Mouse (Mus musculus): Measurements from ENCODE around the gene Dnah11. TPM values are rescaled to one million over a fixed set of nuclear protein-coding genes. Genes with fewer than 3 reads are reported as not detected.
"Not testable (repeated sequence)": the region's sequence is repeated elsewhere in the genome, so short reads cannot be mapped to it uniquely, and the experiment has no call there.

The Dnah11 gene
- polyA plus RNA-seq, 1 experiment from 2014 or later: 0.07 TPM

DNA sequence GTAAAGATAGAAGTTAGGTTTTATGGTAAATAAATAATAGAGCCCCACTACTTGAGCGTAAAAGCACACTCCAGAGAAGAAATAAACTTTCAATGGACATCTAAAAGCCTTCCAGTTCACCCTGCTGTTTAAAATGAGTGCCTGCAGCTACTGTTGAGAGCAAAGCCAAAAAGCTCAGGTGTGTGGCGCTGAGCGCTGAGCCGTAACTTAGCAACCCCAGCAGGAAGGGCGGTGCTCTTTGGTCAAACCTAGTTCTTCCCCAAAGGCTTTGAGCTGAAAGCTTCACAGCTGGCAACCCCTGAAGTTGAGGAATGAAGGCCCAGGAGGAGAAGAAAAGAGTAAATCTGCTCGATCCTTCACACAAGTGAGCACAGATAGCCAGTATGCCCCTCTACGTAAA, 256.9 kb downstream of the Dnah11 start:
- H3K4me2 ChIP-seq (replicated peaks): no peak overlapping the region
- no peak overlapping the region for H3K27ac ChIP-seq
- WGBS: 32% methylated on average over 7 of the region's 7 CpGs
- no peak overlapping the region for H3K4me3 ChIP-seq (replicated peaks)
- ATAC-seq: no peak
- no peak overlapping the region for H3K9ac ChIP-seq (replicated peaks)
- H3K4me1 ChIP-seq (replicated peaks): no peaks in the 10 kb centered on the region
- no peaks in the 10 kb centered on the region for H3K27me3 ChIP-seq
- no peaks in the 10 kb centered on the region for H3K36me3 ChIP-seq
- no peaks in the 10 kb centered on the region for H3K9me3 ChIP-seq

DNA sequence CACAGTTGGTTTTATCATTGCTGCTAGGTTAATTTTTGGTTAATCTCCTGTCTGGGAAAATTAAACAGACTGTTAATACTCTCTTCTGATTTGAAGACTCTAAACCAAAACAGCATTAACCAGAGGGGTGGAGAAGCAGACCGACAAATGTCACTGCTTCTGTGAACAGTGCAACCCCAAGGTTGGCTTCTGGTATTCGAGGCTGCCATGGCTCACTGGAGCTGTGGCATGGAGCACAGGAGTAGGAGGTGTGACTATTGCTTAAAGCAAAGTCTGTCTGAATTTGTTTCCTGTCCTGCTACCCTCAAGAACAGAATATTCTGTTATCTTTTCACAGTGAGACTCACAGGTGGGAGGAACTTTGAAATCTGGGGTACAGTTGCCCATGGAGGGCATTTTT, 260.6 kb downstream of the Dnah11 start:
- no peak overlapping the region for H3K27ac ChIP-seq
- H3K4me2 ChIP-seq (replicated peaks): no peak overlapping the region
- 64% methylated on average over 2 of the region's 2 CpGs for WGBS
- no peaks in the 10 kb centered on the region for H3K27me3 ChIP-seq
- H3K4me3 ChIP-seq (replicated peaks): no peak overlapping the region
- no peaks in the 10 kb centered on the region for H3K36me3 ChIP-seq
- no peaks in the 10 kb centered on the region for H3K9me3 ChIP-seq
- no peak for ATAC-seq
- no peaks in the 10 kb centered on the region for H3K4me1 ChIP-seq (replicated peaks)
- H3K9ac ChIP-seq (replicated peaks): no peak overlapping the region

DNA sequence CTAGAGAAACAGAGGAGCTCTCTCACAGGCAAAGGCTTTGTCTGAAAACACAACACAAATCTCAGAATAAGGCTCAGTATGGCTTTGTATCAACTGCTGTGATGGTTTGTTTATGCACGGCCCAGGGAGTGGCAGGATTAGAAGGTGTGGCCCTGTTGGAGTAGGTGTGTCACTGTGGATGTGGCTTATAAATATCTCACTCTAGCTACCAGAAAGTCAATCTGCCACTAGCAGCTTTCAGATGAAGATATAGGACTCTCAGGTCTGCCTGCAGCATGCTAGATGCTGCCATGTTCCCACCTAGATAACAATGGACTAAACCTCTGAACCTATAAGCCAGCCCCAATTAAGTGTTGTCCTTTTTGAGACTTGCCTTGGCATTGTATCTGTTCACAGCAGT, 266.8 kb downstream of the Dnah11 start:
- ATAC-seq: no peak
- Histone ChIP-seq H3K4me1 (replicated peaks) (no peaks in the 10 kb centered on the region), H3K27me3 (no peaks in the 10 kb centered on the region), H3K27ac (no peak overlapping the region), H3K9ac (replicated peaks) (no peak overlapping the region), H3K9me3 (no peaks in the 10 kb centered on the region), H3K36me3 (no peaks in the 10 kb centered on the region), H3K4me2 (replicated peaks) (no peak overlapping the region), H3K4me3 (replicated peaks) (no peak overlapping the region)
- 58% methylated on average over 1 of the region's 1 CpGs for WGBS

DNA sequence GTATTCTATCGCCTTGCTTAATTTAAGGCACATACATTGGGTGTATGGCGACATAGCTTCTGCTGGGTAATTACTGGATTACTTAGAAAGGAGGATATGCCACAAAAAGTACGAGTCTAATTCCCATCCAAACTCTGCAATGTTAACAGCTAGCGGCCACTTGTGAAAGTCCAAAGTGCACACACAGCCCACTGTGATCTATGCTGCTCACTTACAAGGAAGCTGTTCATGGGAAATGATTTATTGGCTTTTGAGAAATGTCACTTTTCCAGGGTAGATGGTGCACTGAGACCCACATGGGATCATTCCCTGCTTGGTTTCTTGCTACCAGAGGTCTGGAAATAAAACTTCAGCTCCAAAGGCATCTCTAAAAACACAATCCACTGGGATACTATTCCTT, 269.1 kb downstream of the Dnah11 start:
- Histone ChIP-seq H3K27ac (no peak overlapping the region), H3K4me3 (replicated peaks) (no peak overlapping the region), H3K36me3 (no peaks in the 10 kb centered on the region), H3K4me2 (replicated peaks) (no peak overlapping the region), H3K4me1 (replicated peaks) (no peaks in the 10 kb centered on the region), H3K9ac (replicated peaks) (no peak overlapping the region), H3K9me3 (no peaks in the 10 kb centered on the region), H3K27me3 (no peaks in the 10 kb centered on the region)
- 93% methylated on average over 4 of the region's 4 CpGs for WGBS
- ATAC-seq: no peak

DNA sequence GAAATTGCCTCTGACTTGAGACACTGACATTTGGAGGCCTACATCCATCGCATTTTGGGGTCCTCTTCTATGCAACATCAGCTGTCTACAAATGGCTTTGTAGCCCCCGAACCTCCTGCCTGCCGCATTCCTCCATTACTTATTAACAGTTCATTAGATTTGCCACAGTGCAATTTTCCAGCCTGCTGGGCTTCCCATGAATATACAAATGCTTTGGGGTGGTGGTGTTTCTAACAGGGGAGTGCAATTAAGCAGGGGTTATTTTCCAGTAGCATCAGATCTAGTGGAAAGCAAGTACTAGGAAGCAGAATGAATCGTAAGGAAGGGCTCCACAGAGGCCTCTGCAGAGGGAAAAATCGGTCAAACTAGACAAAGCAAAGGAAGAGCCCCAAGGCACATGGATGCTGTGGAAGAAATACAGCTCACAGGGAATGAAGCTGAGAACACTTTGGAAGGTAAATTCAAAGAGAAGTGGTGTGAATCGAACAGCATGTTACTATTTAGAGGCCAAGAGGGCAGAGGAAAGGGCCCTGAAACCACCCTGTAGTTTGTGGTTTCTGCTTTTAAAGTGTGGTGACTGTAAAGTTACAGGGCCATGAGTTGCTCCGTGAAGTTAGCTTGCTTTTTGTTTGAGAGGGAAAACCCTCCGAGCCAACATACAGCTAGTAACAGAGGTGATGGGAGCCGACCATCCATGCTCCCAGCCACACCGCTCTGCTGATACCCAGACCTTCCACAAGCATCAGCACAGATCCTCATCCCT, 282.8 kb downstream of the Dnah11 start:
- 60% methylated on average over 10 of the region's 10 CpGs for WGBS
- Histone ChIP-seq H3K4me1 (replicated peaks) (peaks cover 17% of the 10 kb centered on the region), H3K9ac (replicated peaks) (no peak overlapping the region), H3K9me3 (no peaks in the 10 kb centered on the region), H3K36me3 (no peaks in the 10 kb centered on the region), H3K4me2 (replicated peaks) (no peak overlapping the region), H3K27me3 (0 out of 2 replicates have a peak, but pooled peaks cover 5% of the 10 kb centered on the region), H3K27ac (no peak overlapping the region), H3K4me3 (replicated peaks) (no peak overlapping the region)
- no peak for ATAC-seq

DNA sequence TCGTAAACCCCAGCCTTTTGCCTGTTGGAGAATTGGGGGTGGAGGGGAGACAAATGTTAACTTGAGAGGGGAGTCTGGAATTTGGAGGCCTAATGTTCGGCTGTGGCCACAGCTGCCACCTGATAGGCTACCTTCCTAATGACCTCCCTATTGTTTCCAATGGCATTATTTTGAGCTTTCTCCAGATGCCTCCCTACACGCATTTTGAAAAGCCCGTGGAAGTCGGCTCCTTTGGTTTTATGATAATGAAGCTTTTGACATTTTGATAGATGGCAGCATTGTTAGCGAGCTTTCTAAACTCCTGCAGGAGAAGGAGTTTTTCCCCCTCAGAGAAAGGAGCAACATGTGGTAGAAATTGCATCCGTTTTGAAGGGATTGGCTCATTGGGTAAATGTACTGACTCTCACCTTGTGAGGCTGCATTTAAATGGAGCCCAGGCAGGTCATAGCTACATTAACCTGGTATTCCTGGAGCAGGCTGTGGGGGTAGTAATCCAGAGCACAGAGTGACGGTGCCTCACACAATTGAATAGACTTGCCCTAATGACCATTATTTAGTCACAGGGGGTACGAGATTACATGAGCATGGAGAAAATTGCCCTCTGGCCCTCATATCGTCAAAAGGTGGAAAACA, 284.1 kb downstream of the Dnah11 start:
- WGBS: 12% methylated on average over 10 of the region's 10 CpGs
- no peak overlapping the region for H3K27ac ChIP-seq
- peaks cover 17% of the 10 kb centered on the region for H3K4me1 ChIP-seq (replicated peaks)
- H3K36me3 ChIP-seq: no peaks in the 10 kb centered on the region
- 0 out of 2 replicates have a peak, but pooled peaks cover 5% of the 10 kb centered on the region for H3K27me3 ChIP-seq
- no peak overlapping the region for H3K4me3 ChIP-seq (replicated peaks)
- no peak overlapping the region for H3K9ac ChIP-seq (replicated peaks)
- no peak for ATAC-seq
- no peak overlapping the region for H3K4me2 ChIP-seq (replicated peaks)
- H3K9me3 ChIP-seq: no peaks in the 10 kb centered on the region

DNA sequence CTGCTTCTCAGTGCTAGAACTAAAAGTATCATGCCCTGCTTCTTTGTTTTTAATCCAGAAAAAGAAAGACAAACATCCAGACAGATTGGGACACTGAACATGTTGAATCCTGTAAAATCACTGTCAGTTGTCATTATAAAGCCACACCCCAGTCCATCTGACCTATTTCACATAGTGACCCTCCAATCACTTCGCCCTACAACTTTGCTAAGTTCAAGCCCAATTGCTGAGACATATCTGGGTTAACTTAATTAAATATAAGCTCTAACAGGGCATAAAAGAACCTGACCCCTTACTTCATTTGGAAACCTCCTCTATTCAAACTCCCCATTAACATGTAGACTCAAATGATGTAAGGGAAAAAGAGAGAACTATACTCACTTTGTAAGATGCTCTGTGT, 287.4 kb downstream of the Dnah11 start:
- 80% methylated on average over 1 of the region's 1 CpGs for WGBS
- H3K9me3 ChIP-seq: no peaks in the 10 kb centered on the region
- H3K27me3 ChIP-seq: no peaks in the 10 kb centered on the region
- no peaks in the 10 kb centered on the region for H3K36me3 ChIP-seq
- H3K4me2 ChIP-seq (replicated peaks): no peak overlapping the region
- no peak overlapping the region for H3K9ac ChIP-seq (replicated peaks)
- H3K4me3 ChIP-seq (replicated peaks): no peak overlapping the region
- peaks cover 17% of the 10 kb centered on the region for H3K4me1 ChIP-seq (replicated peaks)
- no peak overlapping the region for H3K27ac ChIP-seq
- ATAC-seq: no peak

DNA sequence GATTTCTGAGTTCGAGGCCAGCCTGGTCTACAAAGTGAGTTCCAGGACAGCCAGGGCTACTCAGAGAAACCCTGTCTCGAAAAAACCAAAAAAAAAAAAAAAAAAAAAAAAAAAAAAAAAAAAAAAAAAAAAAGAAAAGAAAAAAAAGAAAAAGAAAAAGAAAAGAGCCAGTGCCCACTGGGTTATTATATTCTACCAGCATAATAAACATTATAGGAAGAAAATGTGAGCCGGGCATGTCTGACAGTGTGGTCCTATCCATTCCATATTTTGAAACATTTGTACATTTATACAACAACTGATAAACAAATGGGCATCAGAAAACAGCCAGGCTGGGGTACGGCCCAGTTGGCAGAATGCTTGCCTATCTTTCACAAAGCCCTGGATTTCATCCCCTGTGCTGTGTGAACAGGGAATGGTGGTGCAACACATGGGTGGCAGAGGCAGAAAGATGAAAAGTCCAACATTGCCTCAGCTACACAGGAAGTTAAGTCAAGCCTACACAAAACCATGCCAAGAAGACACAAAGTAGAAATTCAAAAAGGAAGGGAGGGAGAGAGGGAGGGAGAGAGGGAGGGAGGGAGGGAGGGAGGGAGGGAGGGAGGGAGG, 293.5 kb downstream of the Dnah11 start:
- H3K9ac ChIP-seq (replicated peaks); H3K9me3 ChIP-seq; H3K27me3 ChIP-seq; H3K4me2 ChIP-seq (replicated peaks); H3K36me3 ChIP-seq; ATAC-seq; H3K4me3 ChIP-seq (replicated peaks); H3K27ac ChIP-seq; H3K4me1 ChIP-seq (replicated peaks): not testable (repeated sequence)
- 90% methylated on average over 4 of the region's 4 CpGs for WGBS

DNA sequence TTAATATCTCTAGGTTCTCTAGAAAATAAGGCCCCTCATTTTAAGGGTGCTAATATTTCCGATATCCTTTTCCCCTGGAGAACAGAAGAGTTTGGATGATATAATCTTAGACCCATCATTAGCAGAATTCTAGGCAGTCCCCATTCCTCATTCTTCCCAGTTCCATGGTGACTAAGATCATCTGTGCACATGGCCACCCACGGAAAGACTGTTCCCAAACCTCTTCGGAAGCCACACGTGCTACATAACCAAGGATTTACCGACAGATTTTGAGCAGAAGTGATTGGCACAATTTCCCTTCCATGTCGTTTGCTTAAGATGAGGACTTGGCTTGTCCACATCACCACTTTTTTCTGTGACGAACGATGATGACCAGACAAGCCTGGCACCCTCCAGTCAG, 295.2 kb downstream of the Dnah11 start:
- H3K36me3 ChIP-seq: no peaks in the 10 kb centered on the region
- H3K27ac ChIP-seq: no peak overlapping the region
- no peak overlapping the region for H3K9ac ChIP-seq (replicated peaks)
- no peak for ATAC-seq
- H3K27me3 ChIP-seq: no peaks in the 10 kb centered on the region
- no peak overlapping the region for H3K4me3 ChIP-seq (replicated peaks)
- no peak overlapping the region for H3K4me2 ChIP-seq (replicated peaks)
- no peaks in the 10 kb centered on the region for H3K9me3 ChIP-seq
- WGBS: 91% methylated on average over 8 of the region's 8 CpGs
- no peaks in the 10 kb centered on the region for H3K4me1 ChIP-seq (replicated peaks)

DNA sequence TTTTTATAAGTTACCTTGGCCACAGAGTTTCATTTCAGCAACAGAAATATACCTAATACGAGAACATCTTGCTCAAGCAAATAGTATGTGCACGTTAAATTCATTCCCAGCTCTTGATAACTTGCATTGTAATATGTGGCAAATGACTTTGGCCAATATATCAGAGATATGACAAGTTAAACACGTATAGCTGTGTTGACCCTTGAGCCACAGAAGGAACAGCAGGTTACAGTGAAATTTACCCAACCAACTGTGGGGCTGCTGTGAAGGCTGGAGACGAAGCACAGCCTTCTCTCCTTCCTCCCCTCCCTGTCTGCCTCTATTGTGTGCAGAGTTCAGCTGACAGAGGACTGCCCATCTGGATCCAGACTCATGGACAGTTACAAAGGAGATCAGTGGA, 297.5 kb downstream of the Dnah11 start:
- H3K27ac ChIP-seq; H3K4me1 ChIP-seq (replicated peaks); H3K27me3 ChIP-seq; H3K4me2 ChIP-seq (replicated peaks); H3K4me3 ChIP-seq (replicated peaks); H3K9me3 ChIP-seq; H3K9ac ChIP-seq (replicated peaks); H3K36me3 ChIP-seq; ATAC-seq: not testable (repeated sequence)
- WGBS: 53% methylated on average over 2 of the region's 4 CpGs

DNA sequence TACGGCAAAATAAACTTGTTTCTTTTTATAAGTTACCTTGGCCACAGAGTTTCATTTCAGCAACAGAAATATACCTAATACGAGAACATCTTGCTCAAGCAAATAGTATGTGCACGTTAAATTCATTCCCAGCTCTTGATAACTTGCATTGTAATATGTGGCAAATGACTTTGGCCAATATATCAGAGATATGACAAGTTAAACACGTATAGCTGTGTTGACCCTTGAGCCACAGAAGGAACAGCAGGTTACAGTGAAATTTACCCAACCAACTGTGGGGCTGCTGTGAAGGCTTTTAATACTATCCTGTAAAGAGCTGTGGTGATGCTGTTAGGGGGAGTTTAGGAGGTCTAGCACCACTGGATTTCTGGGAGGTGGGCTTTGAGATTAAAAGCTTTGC, 298.0 kb downstream of the Dnah11 start:
- not testable (repeated sequence) for H3K27ac ChIP-seq; H3K4me3 ChIP-seq (replicated peaks); H3K4me2 ChIP-seq (replicated peaks); ATAC-seq; H3K9me3 ChIP-seq; H3K36me3 ChIP-seq; H3K27me3 ChIP-seq; H3K4me1 ChIP-seq (replicated peaks); H3K9ac ChIP-seq (replicated peaks)
- 85% methylated on average over 1 of the region's 4 CpGs for WGBS

DNA sequence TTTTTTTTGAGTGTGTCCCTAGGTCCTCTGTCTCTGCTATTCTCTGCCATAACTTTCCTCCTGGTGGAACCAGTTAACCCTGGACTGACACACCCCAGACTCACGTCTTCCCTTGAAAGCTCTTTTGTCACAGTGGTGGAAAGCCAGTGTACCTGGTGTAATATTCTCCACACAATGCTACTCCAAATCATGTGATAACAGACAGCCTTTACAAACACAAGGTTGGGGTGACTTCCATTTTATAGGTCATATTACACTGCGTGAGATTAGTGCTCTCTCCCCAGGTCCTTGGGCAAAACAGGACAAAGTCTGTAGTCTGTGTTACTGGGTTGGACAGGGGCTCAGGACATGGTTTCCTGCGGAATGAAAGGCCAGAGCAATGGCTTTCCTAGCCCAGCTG, 311.4 kb downstream of the Dnah11 start:
- no peak overlapping the region for H3K4me3 ChIP-seq (replicated peaks)
- H3K27ac ChIP-seq: no peak overlapping the region
- no peaks in the 10 kb centered on the region for H3K4me1 ChIP-seq (replicated peaks)
- no peak for ATAC-seq
- no peaks in the 10 kb centered on the region for H3K36me3 ChIP-seq
- H3K9me3 ChIP-seq: no peaks in the 10 kb centered on the region
- no peak overlapping the region for H3K4me2 ChIP-seq (replicated peaks)
- H3K9ac ChIP-seq (replicated peaks): no peak overlapping the region
- no peaks in the 10 kb centered on the region for H3K27me3 ChIP-seq
- WGBS: 88% methylated on average over 3 of the region's 3 CpGs
